Mouse (Mus musculus) heart, adult 2 months (tissue): ENCODE results near the gene Ash1l. TPM values are rescaled to one million over a fixed set of nuclear protein-coding genes. Genes with fewer than 3 reads are reported as not detected.
"Not testable (repeated sequence)": the region's sequence is repeated elsewhere in the genome, so short reads cannot be mapped to it uniquely, and the experiment has no call there.

Experiments
- DNase-seq, 2 experiments: peaks; one replicate each; pipeline ENCODE4 v3.0.0; 2021
- H3K27ac ChIP-seq: fragments of 200-600 bp; 2 replicates; pipeline ENCODE4 v1.8.1; 2022
- H3K27me3 ChIP-seq: fragments of 200-500 bp; 2 replicates; pipeline ENCODE4 v1.6.1; 2012; ENCODE audit warnings: mild to moderate bottlenecking, low read length, inconsistent platforms, mixed read lengths; ENCODE audit not compliant: control insufficient read depth, insufficient read depth
- H3K36me3 ChIP-seq: fragments of 200-500 bp; 2 replicates; pipeline ENCODE4 v1.6.1; 2012; ENCODE audit warnings: low read length, inconsistent platforms; ENCODE audit not compliant: control insufficient read depth, insufficient read depth
- H3K4me1 ChIP-seq: fragments of 200-500 bp; 2 replicates; pipeline ENCODE4 v1.6.1; 2011; ENCODE audit warnings: low read length; ENCODE audit not compliant: control insufficient read depth, insufficient read depth
- H3K4me3 ChIP-seq: fragments of 200-600 bp; 2 replicates; pipeline ENCODE4 v1.8.1; 2022
- H3K79me2 ChIP-seq: fragments of 200-500 bp; replicated peaks from 2 replicates; pipeline ENCODE4 v1.6.1; 2012; ENCODE audit warnings: mild to moderate bottlenecking, inconsistent platforms, low read length, moderate library complexity, mixed read lengths; ENCODE audit not compliant: control insufficient read depth, insufficient read depth
- H3K9ac ChIP-seq: fragments of 200-500 bp; 2 replicates; pipeline ENCODE4 v1.6.1; 2012; ENCODE audit warnings: low read depth, mild to moderate bottlenecking, control low read depth, inconsistent platforms, low read length, mixed read lengths
- CTCF ChIP-seq: fragments of 200-600 bp; IDR thresholded peaks from 2 replicates; pipeline ENCODE4 v1.8.1; 2022; ENCODE audit warnings: antibody characterized with exemption, mild to moderate bottlenecking, moderate library complexity
- EP300 ChIP-seq: fragments of 200-500 bp; IDR thresholded peaks from 2 replicates; pipeline ENCODE4 v1.6.1; 2011; ENCODE audit warnings: low read depth, low read length, control low read depth; ENCODE audit not compliant: insufficient read depth
- POLR2A ChIP-seq: fragments of 200-500 bp; IDR thresholded peaks from 2 replicates; pipeline ENCODE4 v1.6.1; 2011; ENCODE audit warnings: mild to moderate bottlenecking, low read depth, low read length, control low read depth; ENCODE audit not compliant: insufficient read depth
- WGBS: fragments of 180-500 bp; shearing (Covaris S2); methylation state at CpG from one replicate; pipeline ENCODE4 v1.1.7; 2018; 5-methylcytosine and 5-hydroxymethylcytosine counted together
- intact Hi-C: fragments of 180-260 bp; cut with DNase I; formaldehyde crosslinking; loops from one replicate; pipeline ENCODE4 v1.15.1; 2025
- polyA plus RNA-seq: library from polyadenylated mRNA; depleted of rRNA; stranded (reverse); fragments of >200 nt; gene quantifications from 2 replicates; pipeline ENCODE4 v1.2.3, GENCODE M21; 2012
- total RNA-seq, 2 experiments: library from RNA; stranded (reverse); gene quantifications; 2 replicates each; pipeline ENCODE4 v1.2.3; 2021

The Ash1l gene
- total and polyA plus RNA-seq, 3 experiments = 6.9 to 41.1 (median 36.4) TPM

GRCm38 (mm10) chr3:88949786-88950575 lies 441 bp upstream of the Ash1l start:
- H3K27me3 ChIP-seq = no peaks in the 10 kb centered on the region
- H3K79me2 ChIP-seq = peaks cover 1% of the 10 kb centered on the region; the same call in 1 of the 2 replicates
- intact Hi-C loops = loop anchor here (2.0 to 10.0 kb wide), 4 partner anchors 35 to 265 kb away; partner anchors contain the start of genes Clk2, Hcn3 and Thbs3
- DNase-seq = peak; percentile 91 to 93
- peak overlapping the region; percentile 99 for H3K27ac ChIP-seq
- TF ChIP-seq CTCF (no peak), EP300 (0 out of 2 replicates have a peak, but pooled peaks have one; percentile 10), POLR2A (peak; percentile 96)
- WGBS = under 1% methylated on average over 75 of the region's 92 CpGs
- H3K36me3 ChIP-seq = peaks cover 11% of the 10 kb centered on the region
- peak overlapping the region; percentile 99 for H3K9ac ChIP-seq
- peak overlapping the region; percentile 98 for H3K4me3 ChIP-seq
- peaks cover 5% of the 10 kb centered on the region for H3K4me1 ChIP-seq

- intact Hi-C loops = loop anchor here (2.0 to 5.0 kb wide), 2 partner anchors 37 to 41 kb away; no protein-coding TSS in a partner anchor
- H3K4me1 ChIP-seq = peaks cover 7% of the 10 kb centered on the region
- peak overlapping the region; percentile 98 for H3K4me3 ChIP-seq
- peaks cover 3% of the 10 kb centered on the region for H3K79me2 ChIP-seq
- H3K27me3 ChIP-seq = no peaks in the 10 kb centered on the region
- no peak for DNase-seq
- peak overlapping the region; percentile 99 for H3K27ac ChIP-seq
- TF ChIP-seq EP300 (no peak), POLR2A (no peak), CTCF (no peak)
- H3K36me3 ChIP-seq = peaks cover 15% of the 10 kb centered on the region
- peak overlapping the region; percentile 99 for H3K9ac ChIP-seq
- WGBS = 0% methylated on average over 5 of the region's 5 CpGs
These were observed 942 bp downstream of the Ash1l start for GRCm38 (mm10) chr3:88951327-88951800.

- WGBS = 59% methylated on average over 4 of the region's 4 CpGs
- H3K4me1 ChIP-seq = peaks cover 7% of the 10 kb centered on the region
- intact Hi-C loops = loop anchor here (5.0 kb wide), 1 partner anchor 39 kb away; no protein-coding TSS in a partner anchor
- no peak overlapping the region; the same call in 1 of the 2 replicates for H3K27ac ChIP-seq
- no peak overlapping the region for H3K9ac ChIP-seq
- H3K27me3 ChIP-seq = no peaks in the 10 kb centered on the region
- DNase-seq = no peak
- TF ChIP-seq CTCF = no peak
- TF ChIP-seq EP300 = no peak
- TF ChIP-seq POLR2A = no peak
- no peak overlapping the region for H3K4me3 ChIP-seq
- peaks cover 3% of the 10 kb centered on the region for H3K79me2 ChIP-seq
- H3K36me3 ChIP-seq = peaks cover 20% of the 10 kb centered on the region
These were observed 2.8 kb downstream of the Ash1l start for GRCm38 (mm10) chr3:88953246-88953645.

GRCm38 (mm10) chr3:88953736-88954135 lies 3.3 kb downstream of the Ash1l start:
- intact Hi-C loops = loop anchor here (5.0 kb wide), 1 partner anchor 39 kb away; no protein-coding TSS in a partner anchor

GRCm38 (mm10) chr3:88963211-88963610 lies 12.8 kb downstream of the Ash1l start:
- H3K4me3 ChIP-seq, H3K4me1 ChIP-seq, H3K9ac ChIP-seq, H3K27me3 ChIP-seq, H3K79me2 ChIP-seq, intact Hi-C loops, DNase-seq, H3K27ac ChIP-seq: not testable (repeated sequence)
- H3K36me3 ChIP-seq = peaks cover 14% of the 10 kb centered on the region

More at GRCm38 (mm10) chr3:88953736-88954135, 3.3 kb downstream of the Ash1l start:
- no peak overlapping the region for H3K4me3 ChIP-seq
- H3K27ac ChIP-seq = no peak overlapping the region; the same call in 1 of the 2 replicates
- no peak for DNase-seq
- peaks cover 7% of the 10 kb centered on the region for H3K4me1 ChIP-seq
- TF ChIP-seq CTCF = no peak
- TF ChIP-seq POLR2A = no peak
- TF ChIP-seq EP300 = no peak
- H3K36me3 ChIP-seq = peaks cover 23% of the 10 kb centered on the region
- H3K27me3 ChIP-seq = no peaks in the 10 kb centered on the region
- H3K79me2 ChIP-seq = peaks cover 4% of the 10 kb centered on the region
- H3K9ac ChIP-seq = no peak overlapping the region

- no peak overlapping the region for H3K27ac ChIP-seq
- H3K9ac ChIP-seq = no peak overlapping the region
- 61% methylated on average over 2 of the region's 2 CpGs for WGBS
- no peak for TF ChIP-seq POLR2A
- TF ChIP-seq CTCF = no peak
- TF ChIP-seq EP300 = no peak
- DNase-seq = no peak
- no peak overlapping the region for H3K4me3 ChIP-seq
- peaks cover 3% of the 10 kb centered on the region for H3K79me2 ChIP-seq
- H3K36me3 ChIP-seq = peaks cover 13% of the 10 kb centered on the region
- intact Hi-C loops = no loop called here
- no peaks in the 10 kb centered on the region for H3K27me3 ChIP-seq
- peaks cover 1% of the 10 kb centered on the region; the same call in 1 of the 2 replicates for H3K4me1 ChIP-seq
These were observed 24.6 kb downstream of the Ash1l start for GRCm38 (mm10) chr3:88975012-88975411.
